Mouse (Mus musculus): Measurements from ENCODE around the gene Fpr-rs4. TPM values are rescaled to one million over a fixed set of nuclear protein-coding genes. Genes with fewer than 3 reads are reported as not detected.
"Not testable (repeated sequence)": the region's sequence is repeated elsewhere in the genome, so short reads cannot be mapped to it uniquely, and the experiment has no call there.

Fpr-rs4 gene
- not detected in 2 replicates for polyA plus RNA-seq (2015; fragmentation: Nextera tagmentation; extraction: Ambion mirVana)

DNA sequence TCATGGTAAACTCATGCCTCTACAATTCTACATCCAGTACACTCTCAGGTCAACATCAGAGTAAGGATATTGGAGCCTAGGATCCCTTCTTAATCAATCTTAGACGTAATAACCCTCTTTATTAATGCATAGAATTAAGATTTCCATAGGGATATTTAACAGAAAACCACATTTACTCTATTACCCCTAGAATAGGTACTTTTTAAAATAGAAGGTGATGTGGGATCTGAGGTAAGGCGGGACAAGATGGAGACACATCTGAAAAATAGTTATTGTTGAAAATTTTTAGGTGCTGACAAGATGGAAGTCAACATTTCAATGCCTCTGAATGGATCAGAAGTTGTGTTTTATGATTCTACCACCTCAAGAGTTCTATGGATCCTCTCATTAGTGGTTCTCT, at the start of gene Fpr-rs4:
Fpr-rs4 (plus strand) TSS at position 301 of the 400 bp plus-strand sequence.
- H3K36me3 ChIP-seq (replicated peaks; ENCODE audit: insufficient read depth, low read length): no peaks in the 10 kb centered on the region
- no peak within 1 kb of the TSS for H3K27ac ChIP-seq (ENCODE audit: low read depth)
- H3K4me3 ChIP-seq (ENCODE audit: low read depth, low read length): no peak within 1 kb of the TSS
- no peaks in the 10 kb centered on the region for H3K27me3 ChIP-seq (ENCODE audit: insufficient read depth, low read length)
- H3K4me2 ChIP-seq (ENCODE audit: low read depth, low read length): no peak within 1 kb of the TSS
- DNase-seq: no peak
- no peaks in the 10 kb centered on the region for H3K4me1 ChIP-seq (ENCODE audit: insufficient read depth)
- 41% methylated on average over 2 of the region's 2 CpGs for WGBS (ENCODE audit: insufficient replicate concordance)
- H3K9ac ChIP-seq (replicated peaks): no peak within 1 kb of the TSS
- no peaks in the 10 kb centered on the region for H3K9me3 ChIP-seq (ENCODE audit: low read length)
- no peak for TF ChIP-seq EP300 (IDR thresholded peaks at IDR 0.05; ENCODE audit: low read depth)
- no peak for ATAC-seq

DNA sequence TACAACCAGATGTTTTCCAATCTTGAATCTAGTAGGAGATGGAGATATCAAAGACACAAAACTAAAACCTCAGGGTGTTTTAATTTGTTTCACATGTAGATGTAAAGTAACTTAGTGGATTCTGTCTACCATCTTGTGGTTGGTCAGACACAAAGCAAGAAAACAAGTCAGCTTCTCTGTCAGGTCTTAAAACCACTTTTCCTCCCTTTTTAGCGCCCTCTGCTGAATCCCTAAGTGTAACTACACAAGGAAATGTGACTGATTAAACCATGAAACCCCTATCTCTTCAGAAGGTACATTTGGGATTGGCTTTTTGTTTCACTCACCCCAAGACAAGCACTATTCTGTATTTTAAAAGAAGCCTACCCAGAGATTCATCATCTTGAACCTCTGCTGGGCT, 48.1 kb upstream of the Fpr-rs4 start:
- no peak overlapping the region for H3K9ac ChIP-seq (replicated peaks)
- H3K4me1 ChIP-seq (ENCODE audit: insufficient read depth): no peaks in the 10 kb centered on the region
- 7% methylated on average over 1 of the region's 1 CpGs for WGBS (ENCODE audit: insufficient replicate concordance)
- no peaks in the 10 kb centered on the region for H3K36me3 ChIP-seq (replicated peaks; ENCODE audit: insufficient read depth, low read length)
- no peak overlapping the region for H3K27ac ChIP-seq (ENCODE audit: low read depth)
- DNase-seq (no peak), ATAC-seq (no peak)
- TF ChIP-seq CTCF (IDR thresholded peaks at IDR 0.05; ENCODE audit: low read depth) (peak; percentile 19), EP300 (IDR thresholded peaks at IDR 0.05; ENCODE audit: low read depth) (no peak)
- H3K4me2 ChIP-seq (ENCODE audit: low read depth, low read length): no peak overlapping the region
- H3K27me3 ChIP-seq (ENCODE audit: insufficient read depth, low read length): no peaks in the 10 kb centered on the region
- no peak overlapping the region for H3K4me3 ChIP-seq (ENCODE audit: low read depth, low read length)
- H3K9me3 ChIP-seq (ENCODE audit: low read length): no peaks in the 10 kb centered on the region

- not testable (repeated sequence) for H3K27ac ChIP-seq (ENCODE audit: low read depth); ATAC-seq; H3K27me3 ChIP-seq (ENCODE audit: insufficient read depth, low read length); H3K36me3 ChIP-seq (replicated peaks; ENCODE audit: insufficient read depth, low read length); H3K4me1 ChIP-seq (ENCODE audit: insufficient read depth); H3K9me3 ChIP-seq (ENCODE audit: low read length); H3K4me2 ChIP-seq (ENCODE audit: low read depth, low read length); H3K4me3 ChIP-seq (ENCODE audit: low read depth, low read length); DNase-seq; H3K9ac ChIP-seq (replicated peaks)
- 68% methylated on average over 2 of the region's 2 CpGs for WGBS (ENCODE audit: insufficient replicate concordance)
Observed at GRCm38 (mm10) chr17:17981232-17981631, 40.3 kb upstream of the Fpr-rs4 start.

GRCm38 (mm10) chr17:18004752-18005151, 16.8 kb upstream of the Fpr-rs4 start:
- H3K4me3 ChIP-seq (ENCODE audit: low read depth, low read length): no peak overlapping the region
- ATAC-seq: no peak
- H3K27me3 ChIP-seq (ENCODE audit: insufficient read depth, low read length): no peaks in the 10 kb centered on the region
- no peaks in the 10 kb centered on the region for H3K9me3 ChIP-seq (ENCODE audit: low read length)
- no peak overlapping the region for H3K4me2 ChIP-seq (ENCODE audit: low read depth, low read length)
- H3K27ac ChIP-seq (ENCODE audit: low read depth): no peak overlapping the region
- no peak for DNase-seq
- no peak overlapping the region for H3K9ac ChIP-seq (replicated peaks)
- WGBS (ENCODE audit: insufficient replicate concordance): 78% methylated on average over 1 of the region's 1 CpGs
- H3K4me1 ChIP-seq (ENCODE audit: insufficient read depth): no peaks in the 10 kb centered on the region
- no peak for TF ChIP-seq EP300 (IDR thresholded peaks at IDR 0.05; ENCODE audit: low read depth)
- no peaks in the 10 kb centered on the region for H3K36me3 ChIP-seq (replicated peaks; ENCODE audit: insufficient read depth, low read length)

DNA sequence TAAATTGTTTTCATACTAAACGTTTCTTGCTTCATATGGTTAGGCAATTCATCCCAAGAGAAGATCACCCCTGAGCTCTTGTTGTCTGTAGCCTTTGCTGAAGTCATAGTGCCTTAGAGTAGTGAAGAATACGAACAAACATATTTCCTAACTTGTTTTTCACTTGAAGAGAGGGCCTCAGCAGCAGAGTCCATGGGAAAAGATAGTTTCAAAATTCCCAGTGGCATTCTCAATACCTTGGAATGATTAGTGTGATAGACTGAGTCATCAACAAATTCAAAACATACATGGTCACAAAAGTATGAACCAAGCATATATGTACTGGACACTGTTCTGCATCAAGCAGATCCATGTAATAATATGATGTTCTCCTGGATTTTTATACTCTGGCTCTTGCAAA, 27.6 kb downstream of the Fpr-rs4 start, which contains the start of gene Vmn2r124:
Vmn2r124 (plus strand) TSS at position 301 of the 400 bp plus-strand sequence.
- no peaks in the 10 kb centered on the region for H3K4me1 ChIP-seq (ENCODE audit: insufficient read depth)
- DNase-seq: no peak
- no peak within 1 kb of the TSS for H3K4me2 ChIP-seq (ENCODE audit: low read depth, low read length)
- 46% methylated on average over 2 of the region's 2 CpGs for WGBS (ENCODE audit: insufficient replicate concordance)
- ATAC-seq: no peak
- no peak within 1 kb of the TSS for H3K4me3 ChIP-seq (ENCODE audit: low read depth, low read length)
- no peak for TF ChIP-seq CTCF (IDR thresholded peaks at IDR 0.05; ENCODE audit: low read depth)
- TF ChIP-seq EP300 (IDR thresholded peaks at IDR 0.05; ENCODE audit: low read depth): no peak
- no peaks in the 10 kb centered on the region for H3K9me3 ChIP-seq (ENCODE audit: low read length)
- no peak within 1 kb of the TSS for H3K9ac ChIP-seq (replicated peaks)
- H3K27ac ChIP-seq (ENCODE audit: low read depth): no peak within 1 kb of the TSS
- no peaks in the 10 kb centered on the region for H3K36me3 ChIP-seq (replicated peaks; ENCODE audit: insufficient read depth, low read length)
- no peaks in the 10 kb centered on the region for H3K27me3 ChIP-seq (ENCODE audit: insufficient read depth, low read length)

Other genes starting within 250 kb of the Fpr-rs4 start
- gene Spaca6, start 194.6 kb upstream of the Fpr-rs4 start, polyA plus RNA-seq (2015; fragmentation: Nextera tagmentation; extraction: Ambion mirVana): 2.1 and 3.1 TPM in 2 replicates
- 0.08 and 0.09 TPM in 2 replicates for gene Has1, start 166.5 kb upstream of the Fpr-rs4 start, polyA plus RNA-seq (2015; fragmentation: Nextera tagmentation; extraction: Ambion mirVana)
- gene Fpr1, start 137.8 kb upstream of the Fpr-rs4 start, polyA plus RNA-seq (2015; fragmentation: Nextera tagmentation; extraction: Ambion mirVana): 13.3 and 13.7 TPM in 2 replicates
- 9.3 and 10.3 TPM in 2 replicates for gene Fpr2, start 133.9 kb upstream of the Fpr-rs4 start, polyA plus RNA-seq (2015; fragmentation: Nextera tagmentation; extraction: Ambion mirVana)
- not detected in 2 replicates for gene Fpr3, start 133.9 kb upstream of the Fpr-rs4 start, polyA plus RNA-seq (2015; fragmentation: Nextera tagmentation; extraction: Ambion mirVana)
- not detected in 2 replicates for gene Vmn2r124, start 27.7 kb downstream of the Fpr-rs4 start, polyA plus RNA-seq (2015; fragmentation: Nextera tagmentation; extraction: Ambion mirVana)
- not detected in 2 replicates for gene Vmn2r91, start 63.3 kb downstream of the Fpr-rs4 start, polyA plus RNA-seq (2015; fragmentation: Nextera tagmentation; extraction: Ambion mirVana)
- not detected in 2 replicates for gene Vmn2r92, start 130.2 kb downstream of the Fpr-rs4 start, polyA plus RNA-seq (2015; fragmentation: Nextera tagmentation; extraction: Ambion mirVana)

Measured in liver, postnatal 0 days (tissue).